Mouse (Mus musculus) right cerebral cortex, adult 2 months (tissue): ENCODE data around the gene Pdgfb.
A peak's percentile ranks its signal among the peaks of the same experiment; 100 is the strongest.

Experiments used
- DNase-seq, 2 experiments: peaks; one replicate each; pipeline ENCODE4 v3.0.0; 2021 to 2022; ENCODE audit warnings: low spot score in 2 of 2

Gene Pdgfb

DNA sequence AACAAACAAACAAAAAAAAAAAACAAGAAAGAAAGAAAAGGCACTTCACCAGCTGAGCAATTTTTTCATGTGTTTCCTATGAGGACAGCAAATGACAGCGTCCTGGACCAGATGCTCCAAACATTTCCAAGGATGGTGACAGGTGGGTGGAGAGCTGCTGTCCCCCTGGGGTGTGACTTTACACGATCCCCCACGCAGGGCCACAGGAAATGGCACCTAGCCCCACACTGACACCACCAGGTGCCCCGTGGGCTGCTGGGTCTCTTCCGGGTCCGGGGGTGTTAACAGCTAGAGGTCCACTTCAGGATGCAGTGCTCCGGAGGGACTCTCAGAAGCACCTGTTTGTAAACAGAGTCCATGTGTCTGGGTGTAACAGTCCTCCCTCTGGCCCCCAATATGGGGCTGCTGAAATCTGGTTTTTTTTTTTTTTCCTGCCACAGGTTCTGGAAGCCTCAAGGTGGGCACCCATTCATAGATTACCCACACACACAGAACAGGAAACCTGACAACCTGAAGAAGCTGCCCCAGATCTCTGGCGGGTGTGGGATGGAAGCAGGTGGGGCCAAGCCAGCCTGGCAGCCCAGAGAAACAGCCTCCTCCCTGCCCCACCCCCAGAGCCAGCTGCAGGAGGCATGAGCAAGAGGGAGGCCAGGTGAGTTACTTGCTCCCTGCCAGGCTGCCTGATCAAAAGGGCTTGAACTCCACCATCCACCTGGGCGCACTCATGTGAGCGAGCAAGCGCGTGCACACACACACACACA, 5.2 kb downstream of the Pdgfb start:
- peak in 1 of 2 experiments; percentile 46 for DNase-seq

DNA sequence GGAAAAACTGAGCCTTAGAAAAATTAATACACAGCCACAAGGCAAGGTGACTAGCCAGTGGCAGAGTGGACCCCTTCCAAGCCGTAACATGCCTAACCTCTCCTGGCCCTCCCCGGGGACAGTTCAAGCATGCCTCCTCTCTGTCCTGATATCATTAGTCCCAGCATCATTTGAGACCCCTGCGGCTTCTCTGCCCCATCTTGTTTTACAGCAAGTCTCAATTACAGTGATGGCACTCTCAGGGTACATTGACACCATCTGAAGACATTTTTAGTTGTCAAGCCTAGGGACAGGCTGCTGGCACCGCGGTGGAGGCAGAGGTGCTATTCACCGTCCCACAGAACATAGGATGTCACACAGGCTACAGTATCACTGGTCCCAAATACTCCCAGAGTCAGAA, 6.3 kb downstream of the Pdgfb start:
- no peak for DNase-seq

DNA sequence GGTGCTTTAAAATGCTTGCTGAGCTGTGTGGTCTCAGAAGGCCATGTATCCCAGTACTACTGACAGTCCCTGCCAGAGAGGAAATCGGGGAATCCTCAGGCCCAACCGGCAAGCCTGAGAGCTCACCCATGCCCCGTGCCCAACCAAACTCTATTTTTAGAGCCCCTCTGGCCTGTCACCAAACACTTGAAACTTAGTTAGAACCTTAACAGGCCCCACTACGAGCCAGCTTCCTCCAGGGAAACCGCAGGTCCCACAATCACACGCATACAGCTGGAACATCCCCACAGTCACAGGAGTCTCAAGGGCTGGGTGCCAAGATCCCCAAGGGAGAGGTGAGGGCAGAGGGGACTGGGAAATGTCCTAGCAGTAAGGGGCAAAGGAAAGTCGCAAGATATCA, 8.6 kb downstream of the Pdgfb start:
- DNase-seq: no peak

DNA sequence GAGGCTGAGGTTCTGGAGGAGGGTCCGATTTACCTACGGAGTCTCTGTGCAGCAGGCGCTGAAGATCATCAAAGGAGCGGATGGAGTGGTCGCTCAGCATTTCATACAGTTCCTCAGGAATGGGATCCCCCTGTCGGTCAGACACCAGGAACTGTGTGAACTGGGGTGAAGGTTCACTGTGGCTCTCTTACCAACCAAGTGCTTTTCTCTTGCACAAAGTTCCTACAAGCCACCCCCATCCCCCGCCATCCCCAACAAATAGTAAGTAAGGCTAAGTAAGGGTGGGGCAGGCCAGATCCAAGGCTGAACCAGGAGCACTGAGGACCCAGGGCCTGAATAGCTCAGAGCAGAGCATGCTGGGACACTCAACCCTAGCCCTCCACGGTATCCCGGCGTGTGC, 9.3 kb downstream of the Pdgfb start:
- DNase-seq: no peak

DNA sequence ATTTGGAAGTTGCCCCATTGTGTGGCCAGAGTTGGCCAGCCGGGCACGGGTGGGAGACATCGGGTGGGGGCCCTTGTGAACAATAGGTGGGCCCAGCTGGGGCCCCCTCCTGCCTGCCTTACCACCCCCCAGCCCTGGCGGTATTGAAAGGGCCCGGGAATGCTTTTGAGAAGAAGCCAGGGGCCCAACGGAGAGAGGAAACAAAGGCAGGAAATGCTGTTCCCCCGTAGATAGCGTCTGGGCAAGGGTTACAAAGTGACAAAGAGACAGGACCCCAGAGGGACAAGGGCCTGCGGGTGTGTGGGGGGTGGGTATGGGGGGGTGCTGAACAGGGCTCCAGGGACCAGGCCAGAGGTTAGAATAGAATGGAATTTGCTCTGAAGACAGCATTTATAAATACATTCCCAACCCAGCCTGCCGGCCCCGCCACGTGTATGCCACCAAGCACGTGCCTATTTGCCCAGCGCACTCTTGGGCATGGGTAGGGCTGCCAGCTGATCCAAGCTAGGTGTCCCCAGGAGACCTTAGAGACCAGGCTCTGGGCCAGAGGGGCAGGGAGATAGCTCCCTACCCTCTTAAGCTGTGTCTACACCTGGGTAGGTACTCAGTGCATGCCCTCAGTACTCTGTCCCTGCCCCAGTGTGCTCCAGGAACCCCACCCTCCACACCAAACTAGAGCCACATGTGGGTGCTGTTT, 10.0 kb downstream of the Pdgfb start:
- DNase-seq: no peak

DNA sequence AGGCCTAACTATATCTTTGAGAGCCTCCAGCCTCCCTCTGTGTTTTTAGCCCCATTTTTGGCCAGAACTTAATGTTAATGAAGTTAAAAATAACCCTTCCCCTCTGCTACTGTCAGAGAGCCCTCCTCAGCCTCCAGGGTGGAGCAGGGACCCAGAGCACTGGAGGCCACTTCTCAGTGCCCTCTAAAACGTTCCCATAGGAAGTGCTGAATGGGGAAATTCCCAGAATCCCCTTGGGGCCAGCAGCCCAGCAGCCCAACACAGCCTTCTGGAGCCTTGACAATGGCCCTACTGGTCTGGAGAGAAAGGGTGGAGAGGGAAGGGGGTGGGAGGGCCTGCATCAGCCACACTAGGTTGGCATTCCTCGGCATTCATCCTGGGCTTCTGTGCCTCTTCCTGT, 11.2 kb downstream of the Pdgfb start:
- no peak for DNase-seq

DNA sequence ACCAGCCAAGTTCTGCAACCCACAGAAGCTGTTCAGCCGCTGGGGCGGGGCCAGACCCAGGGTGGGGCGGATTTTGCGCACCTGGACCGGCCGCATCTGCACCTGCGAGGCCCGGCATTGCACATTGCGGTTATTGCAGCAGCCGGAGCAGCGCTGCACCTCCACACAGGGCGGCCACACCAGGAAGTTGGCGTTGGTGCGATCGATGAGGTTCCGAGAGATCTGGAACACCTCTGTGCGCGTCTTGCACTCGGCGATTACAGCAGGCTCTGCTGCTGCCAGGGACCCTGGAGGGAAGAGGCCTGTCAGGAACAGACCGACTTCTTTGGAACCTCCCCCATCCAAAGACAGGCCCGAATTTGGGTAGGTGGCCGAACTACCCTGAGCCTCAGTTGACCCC, 13.2 kb downstream of the Pdgfb start:
- DNase-seq: no peak

DNA sequence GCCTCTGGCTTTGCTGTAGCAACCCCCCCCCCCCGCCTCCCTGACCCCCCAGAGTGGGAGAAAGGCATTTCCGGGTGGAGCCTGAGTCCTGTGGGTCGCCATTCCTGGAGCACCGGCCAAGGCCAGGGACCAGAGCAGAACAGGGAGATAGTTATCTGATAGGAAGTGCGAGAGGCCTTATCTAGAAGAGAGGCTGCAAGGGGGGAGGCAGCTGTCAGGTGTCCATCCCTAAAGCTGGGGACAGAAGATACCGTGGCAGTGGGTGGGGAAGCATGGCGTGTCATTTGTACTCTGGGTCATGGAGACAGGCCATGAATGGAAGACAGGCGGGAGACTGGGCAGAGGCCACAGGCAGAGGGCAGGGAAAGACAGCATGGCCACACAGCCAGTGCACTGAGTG, 14.1 kb downstream of the Pdgfb start:
- DNase-seq: no peak

DNA sequence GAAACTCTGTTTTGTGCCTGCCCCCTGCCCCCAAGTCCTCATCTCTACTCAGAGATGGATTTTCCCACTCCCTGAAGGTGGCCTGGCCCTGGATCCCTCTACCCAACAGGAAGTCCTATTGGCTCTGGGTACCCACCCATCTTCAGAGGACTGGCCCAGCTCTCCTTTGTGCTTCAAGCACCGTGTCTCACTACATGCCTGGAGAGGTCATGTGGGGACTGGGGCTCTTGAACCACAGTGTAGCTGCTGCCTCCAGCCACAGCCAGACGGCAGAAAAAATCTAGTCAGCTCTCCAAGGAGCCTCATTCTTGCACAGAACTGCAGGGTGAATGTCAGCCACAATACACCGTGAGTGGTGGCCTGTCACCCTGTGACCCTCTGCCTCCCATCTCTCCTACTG, 16.8 kb downstream of the Pdgfb start:
- no peak for DNase-seq

DNA sequence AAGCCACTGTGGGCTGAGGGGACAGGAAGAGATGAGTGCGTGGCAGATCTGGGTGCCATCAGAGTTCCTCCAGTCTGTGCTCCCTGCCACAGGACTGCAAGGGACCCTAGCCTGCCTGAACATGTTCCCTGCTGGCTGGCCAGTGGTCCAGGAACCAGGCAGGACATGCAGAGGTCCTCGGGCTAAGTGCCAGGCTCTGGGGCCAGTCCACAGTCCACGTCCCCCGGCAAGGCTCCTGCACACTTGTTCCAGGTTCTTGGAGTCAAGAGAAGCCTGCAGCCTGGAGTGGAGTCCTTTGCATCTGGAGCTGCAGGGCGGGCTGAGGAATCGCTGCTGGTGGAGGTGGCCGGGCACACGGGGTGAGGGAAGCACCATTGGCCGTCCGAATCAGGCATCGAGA, 18.0 kb downstream of the Pdgfb start:
- no peak for DNase-seq

DNA sequence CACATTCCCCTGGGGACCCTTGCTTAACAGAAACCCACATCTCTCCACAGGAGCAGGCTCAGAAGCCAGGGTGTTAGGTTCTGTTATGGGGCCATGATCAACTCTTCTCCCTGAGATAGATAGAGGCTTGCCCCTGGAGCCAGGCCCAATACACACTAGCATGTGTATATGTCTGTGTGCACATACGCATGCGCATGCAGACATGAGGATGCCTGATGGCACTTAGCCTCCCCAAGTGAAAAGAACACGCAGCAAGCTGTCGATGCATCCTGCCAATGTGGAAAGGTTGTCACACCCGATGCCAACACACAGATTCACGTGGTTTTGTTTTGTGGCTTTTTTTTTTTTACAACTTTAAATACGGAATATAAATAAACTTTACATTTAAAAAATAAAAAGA, 19.2 kb downstream of the Pdgfb start:
- DNase-seq: no peak

DNA sequence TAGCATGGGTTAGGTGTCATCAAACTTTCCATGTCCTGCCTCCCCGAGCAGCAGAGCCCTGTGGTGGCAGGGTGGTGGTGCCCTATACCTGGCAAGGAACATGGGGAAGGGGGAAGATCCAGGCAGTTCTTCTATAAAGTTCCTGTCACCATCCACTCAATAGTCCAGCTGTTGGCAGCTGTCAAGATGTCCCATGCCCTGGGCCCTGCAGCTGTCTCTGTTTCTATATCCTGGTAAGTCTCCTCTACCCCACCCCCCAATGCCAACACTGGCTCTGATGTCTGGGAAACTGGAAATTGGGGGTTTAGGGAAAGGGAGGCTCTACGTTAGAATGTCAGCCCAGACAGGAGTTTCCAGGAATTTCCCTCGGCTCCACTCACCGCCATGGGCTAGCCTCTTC, 20.2 kb downstream of the Pdgfb start:
- no peak for DNase-seq

DNA sequence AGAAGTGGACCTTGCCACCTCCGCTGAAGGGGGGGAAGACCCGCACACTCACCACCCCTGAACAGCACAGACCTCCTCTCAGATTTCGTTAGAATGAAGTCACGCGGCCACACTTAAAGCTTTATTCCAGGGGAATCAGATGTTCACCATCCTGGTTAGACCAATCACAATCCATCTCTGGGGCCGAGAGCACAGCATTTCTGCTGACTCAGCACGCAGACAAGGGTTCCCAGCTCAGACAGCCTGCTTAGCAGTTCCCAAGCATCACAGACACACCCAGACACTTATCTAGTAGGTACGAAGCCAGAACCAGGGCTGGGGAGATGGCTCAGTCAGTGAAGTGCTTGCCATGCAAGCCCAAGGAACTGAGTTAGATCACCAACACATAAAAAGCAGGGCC, 28.6 kb downstream of the Pdgfb start:
- DNase-seq: no peak

DNA sequence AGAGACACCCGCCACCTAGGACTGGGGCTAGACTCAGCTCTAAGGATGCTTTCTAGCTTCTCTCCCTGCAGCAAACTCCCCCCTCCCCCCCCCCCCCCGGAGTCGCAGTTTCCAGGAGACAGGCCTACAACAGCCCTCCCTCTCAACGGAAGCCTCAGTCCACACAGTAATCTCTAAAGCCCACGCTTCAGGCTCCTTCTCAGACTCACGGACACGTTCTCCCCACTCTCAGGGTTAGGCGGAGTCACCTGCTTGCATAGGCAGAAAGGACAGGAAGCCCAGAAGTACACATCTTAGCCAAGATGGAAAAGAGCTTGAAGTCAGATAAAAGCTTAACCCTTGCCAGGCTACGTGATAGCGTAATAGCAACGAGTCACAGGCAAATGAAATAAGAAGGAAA, 29.3 kb downstream of the Pdgfb start:
- peak; percentile 44 to 51 for DNase-seq

DNA sequence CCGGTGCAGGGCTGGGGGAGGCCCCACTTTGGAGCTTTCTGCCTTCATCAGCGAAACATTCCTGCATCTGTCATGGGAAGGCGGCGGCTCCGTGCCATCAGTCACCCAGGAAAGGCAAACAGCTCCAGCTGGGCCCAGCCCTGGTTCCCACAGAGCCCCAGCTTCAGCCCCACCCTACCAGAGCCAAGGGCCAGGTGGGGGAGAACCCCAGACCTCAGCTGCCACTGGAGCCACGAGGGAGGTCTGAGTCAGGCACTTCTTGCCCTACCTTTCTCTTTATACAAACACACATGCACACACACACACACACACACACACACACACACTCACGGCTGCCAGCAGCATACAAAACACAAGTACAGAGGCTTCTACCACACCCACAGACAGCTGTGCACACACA, 30.6 kb downstream of the Pdgfb start:
- no peak for DNase-seq

DNA sequence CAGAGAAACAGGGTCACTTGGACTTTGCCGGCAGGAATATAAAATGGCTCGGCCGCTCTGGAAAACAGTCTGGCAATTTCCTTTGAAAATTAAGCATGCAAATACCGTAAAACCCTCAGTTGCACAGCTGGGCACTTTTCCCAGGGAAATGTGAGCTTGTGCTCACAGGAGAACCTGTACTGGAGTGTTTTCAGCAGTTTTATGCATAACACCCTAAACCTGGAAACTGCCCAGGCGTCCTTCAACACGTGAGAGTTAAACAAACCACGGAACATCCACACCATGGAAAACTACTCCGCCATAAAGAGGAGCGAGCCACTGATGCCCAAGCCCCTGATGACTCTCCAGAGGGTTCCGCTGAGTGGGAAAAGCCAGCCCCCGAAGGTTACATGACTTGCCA, 34.1 kb downstream of the Pdgfb start:
- DNase-seq: no peak

DNA sequence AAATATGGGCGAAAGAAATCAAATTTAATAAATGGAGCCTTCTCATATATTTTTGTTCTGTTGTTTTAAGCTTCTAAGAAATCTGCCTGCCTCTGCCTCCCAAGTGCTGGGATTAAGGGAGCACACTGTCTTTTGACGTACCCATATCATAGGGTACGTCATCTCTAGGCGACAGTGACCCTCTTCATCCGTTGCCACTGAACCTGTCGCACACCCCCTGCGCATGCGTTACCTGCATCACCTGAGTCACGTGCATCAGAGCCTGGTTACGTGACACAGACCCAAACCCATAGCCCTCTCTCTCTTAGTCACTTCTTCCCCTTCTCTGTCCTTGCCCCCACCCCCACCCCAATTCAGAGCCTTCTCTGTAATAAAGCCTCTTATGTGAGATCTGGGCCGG, 42.6 kb downstream of the Pdgfb start:
- DNase-seq: no peak

DNA sequence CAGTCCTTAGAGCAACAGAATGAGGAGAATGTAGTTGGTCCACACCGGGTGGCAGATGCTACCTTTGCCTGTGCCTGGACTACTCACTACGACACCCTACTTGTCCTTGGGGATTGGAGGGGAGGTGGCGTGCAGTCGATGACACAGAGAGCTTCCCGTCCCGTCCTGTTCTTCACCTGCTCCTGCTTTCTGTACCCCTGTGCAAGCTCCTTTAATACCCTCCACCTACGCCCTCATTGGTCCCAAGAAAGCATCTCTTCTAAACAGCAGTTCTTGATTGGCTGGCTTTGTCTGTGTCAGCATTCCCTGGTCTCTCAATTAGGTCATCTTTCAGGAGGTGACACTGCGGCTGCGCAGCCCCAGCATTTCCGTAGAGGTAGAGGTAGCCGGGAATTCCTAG, 43.8 kb downstream of the Pdgfb start, which contains the start of gene Cbx7:
Gene Cbx7, minus strand, starts transcription at position 180 of the 400 bp plus-strand sequence.
- DNase-seq: no peak

DNA sequence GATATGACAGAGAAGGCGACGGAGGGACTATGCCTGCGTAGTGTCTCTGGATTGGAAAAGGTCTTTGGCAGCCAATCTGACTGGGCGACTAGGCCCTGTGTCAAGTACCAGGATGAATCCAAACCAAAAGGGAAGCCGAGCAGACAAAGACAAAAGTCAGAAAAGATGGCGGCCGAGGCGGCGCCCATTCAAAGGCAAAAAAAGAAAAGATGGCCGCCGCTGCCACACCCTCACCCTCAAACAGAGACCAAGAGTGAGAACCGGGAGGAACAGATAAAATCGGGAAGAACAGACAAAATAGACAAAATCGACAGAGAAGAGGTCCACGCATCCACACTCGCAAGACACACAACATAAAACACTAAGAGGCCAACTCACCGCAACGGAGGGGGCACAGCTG, 44.3 kb downstream of the Pdgfb start:
- no peak for DNase-seq

DNA sequence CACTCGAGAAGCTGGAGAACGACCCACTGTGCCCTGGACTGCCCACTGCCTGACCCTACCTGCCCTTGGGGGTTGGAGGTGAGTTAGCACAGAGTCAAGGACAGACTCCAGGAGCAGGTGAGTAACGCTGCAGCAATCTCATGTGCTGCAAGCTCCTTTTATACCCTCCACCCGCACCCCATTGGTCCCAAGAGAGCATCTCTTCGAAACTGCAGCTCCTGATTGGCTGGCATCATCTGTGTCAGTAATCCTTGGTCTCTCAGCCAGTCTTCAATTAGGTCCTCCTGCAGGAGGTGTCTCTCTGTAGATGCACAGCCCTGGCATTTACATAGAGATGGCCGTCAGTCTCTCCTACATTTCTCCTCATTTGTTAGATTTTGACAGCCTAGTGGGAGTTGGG, 47.4 kb downstream of the Pdgfb start:
- DNase-seq: no peak

DNA sequence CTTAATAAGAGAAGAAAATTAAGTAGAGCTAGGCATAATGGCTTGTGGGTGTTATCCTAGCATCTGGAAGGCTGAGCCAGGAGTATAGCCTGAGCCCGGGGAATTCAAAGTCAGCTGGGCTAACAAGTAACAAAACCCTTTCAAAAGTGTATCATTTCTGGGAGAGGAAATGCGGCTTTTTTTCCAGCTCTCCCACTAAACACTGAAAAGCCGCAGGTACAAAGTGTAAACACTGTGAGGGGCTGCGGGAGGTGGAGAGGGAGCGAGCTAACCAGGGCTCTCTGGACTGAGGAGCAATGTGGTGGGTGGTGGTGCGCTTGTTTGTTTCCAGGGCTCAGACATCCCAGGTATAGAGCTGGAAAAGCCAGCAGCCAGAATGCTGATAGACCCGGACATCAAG, 50.4 kb downstream of the Pdgfb start:
- DNase-seq: no peak

DNA sequence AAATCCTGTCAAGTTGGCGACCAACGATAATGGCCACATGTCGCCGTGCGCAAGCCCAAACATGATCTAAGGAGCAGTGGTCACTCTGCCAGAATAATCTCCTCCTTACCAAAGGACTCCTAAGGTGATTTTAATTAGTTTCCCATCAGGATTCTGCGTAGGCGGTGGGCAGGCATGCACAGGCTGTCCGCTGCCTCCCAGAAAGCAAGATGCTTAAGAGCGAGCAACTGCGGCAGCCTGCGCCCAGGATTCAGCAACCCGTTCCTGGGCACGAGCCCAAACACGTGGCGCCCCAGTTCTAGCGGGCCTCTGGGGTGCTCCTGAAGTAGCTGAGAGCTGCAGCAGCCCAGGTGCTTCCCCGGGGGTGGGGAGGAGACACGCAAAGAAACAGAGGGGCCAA, 52.1 kb downstream of the Pdgfb start:
- peak in 1 of 2 experiments; percentile 41 for DNase-seq

DNA sequence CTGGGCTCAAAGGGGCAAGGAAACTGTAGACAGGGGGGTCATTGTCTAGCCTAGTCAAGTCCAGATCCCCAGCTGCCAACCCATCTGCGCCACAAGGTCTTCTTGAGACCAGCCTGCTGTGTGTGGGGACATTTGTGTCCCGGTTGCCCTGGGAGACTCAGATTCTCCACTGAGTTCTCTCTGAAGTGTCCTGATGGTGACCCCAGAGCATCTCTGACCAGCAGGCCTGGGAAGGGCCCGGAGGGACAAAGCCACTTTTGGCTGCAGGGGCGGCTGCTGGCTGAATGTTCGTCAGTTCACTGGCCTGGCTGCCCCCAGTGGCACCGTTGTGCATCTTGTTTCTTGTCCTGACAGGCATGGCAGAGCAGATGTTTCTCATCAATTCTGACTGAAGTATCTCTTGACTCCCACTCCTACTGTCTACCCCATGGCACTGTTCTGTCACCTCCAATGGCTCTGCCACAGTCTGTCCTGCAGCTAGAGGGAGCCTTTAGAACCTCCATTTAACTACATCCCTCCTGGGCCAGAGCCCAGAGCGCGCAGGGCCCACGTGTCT, 53.3 kb downstream of the Pdgfb start:
- no peak for DNase-seq
